Mouse (Mus musculus): ENCODE data around the gene Ivd.

DNA sequence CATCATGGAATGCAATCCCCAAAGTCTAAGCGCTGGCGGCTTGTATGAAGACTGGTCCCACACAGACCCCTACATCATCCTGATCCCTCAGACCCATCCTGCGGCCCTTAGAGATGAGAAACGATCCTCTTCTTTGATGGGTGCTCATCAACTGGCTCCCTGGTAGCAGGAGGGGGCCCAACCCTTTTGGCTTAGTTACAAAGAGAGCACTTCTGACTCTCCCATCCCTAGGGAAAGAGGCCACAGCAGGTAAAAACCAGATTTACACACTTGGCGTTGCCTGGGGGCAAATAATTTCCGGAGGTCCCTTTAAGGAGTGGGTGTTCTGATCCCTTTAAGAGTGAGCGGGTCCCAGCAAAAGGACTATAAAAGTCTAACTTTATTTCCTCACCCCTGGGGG lies 35.6 kb downstream of the Ivd start:
- TF ChIP-seq CTCF (IDR thresholded peaks at IDR 0.05; ENCODE audit: extremely low read depth, insufficient read length, insufficient replicate concordance, low read depth, low read length), result no peak
- TF ChIP-seq POLR2A (IDR thresholded peaks at IDR 0.05; ENCODE audit: low read depth, low read length), result no peak

Data from small intestine, adult 2 months (tissue).